Mouse (Mus musculus) forebrain, postnatal 0 days (tissue): ENCODE results near the gene Sez6l2. TPM values are rescaled to one million over a fixed set of nuclear protein-coding genes. Genes with fewer than 3 reads are reported as not detected.

Experiments used
- ATAC-seq: fragments of 200-750 bp; cut with Nextera tagmentation; 2 replicates; pipeline ENCODE4 v1.8.0; 2017; ENCODE audit warnings: mild to moderate bottlenecking, moderate library complexity
- DNase-seq: peaks from one replicate; pipeline ENCODE4 v3.0.0-alpha.2; 2015
- H3K27ac ChIP-seq: fragments of 300-500 bp; sonication (generic); 2 replicates; pipeline ENCODE4 v1.5.1; 2014; ENCODE audit warnings: low read depth, mild to moderate bottlenecking, antibody characterized with exemption, low read length, moderate library complexity, mixed read lengths
- H3K27me3 ChIP-seq: fragments of 300-500 bp; sonication (generic); 2 replicates; pipeline ENCODE4 v1.6.1; 2014; ENCODE audit warnings: mild to moderate bottlenecking, low read length, mixed read lengths; ENCODE audit not compliant: insufficient read depth
- H3K36me3 ChIP-seq: fragments of 300-500 bp; sonication (generic); 2 replicates; pipeline ENCODE4 v1.6.1; 2014; ENCODE audit warnings: mild to moderate bottlenecking, moderate library complexity; ENCODE audit not compliant: insufficient read depth
- H3K4me1 ChIP-seq: fragments of 300-500 bp; sonication (generic); 2 replicates; pipeline ENCODE4 v1.6.1; 2014; ENCODE audit warnings: antibody characterized with exemption; ENCODE audit not compliant: insufficient read depth
- H3K4me2 ChIP-seq: fragments of 300-500 bp; sonication (generic); 2 replicates; pipeline ENCODE4 v1.6.1; 2014; ENCODE audit warnings: low read depth, mild to moderate bottlenecking, moderate library complexity
- H3K4me3 ChIP-seq: fragments of 300-500 bp; sonication (generic); 2 replicates; pipeline ENCODE4 v1.5.1; 2014; ENCODE audit warnings: low read depth, low read length, mixed read lengths
- H3K9ac ChIP-seq: fragments of 300-500 bp; sonication (generic); 2 replicates; pipeline ENCODE4 v1.6.1; 2014; ENCODE audit warnings: mild to moderate bottlenecking
- H3K9me3 ChIP-seq: fragments of 300-500 bp; sonication (generic); 2 replicates; pipeline ENCODE4 v1.6.1; 2016; ENCODE audit warnings: low read length
- CTCF ChIP-seq: sonication (generic); IDR thresholded peaks from 2 replicates; pipeline ENCODE4 v1.5.1; 2016; ENCODE audit warnings: antibody characterized with exemption, control low read depth, low read depth
- WGBS: fragments of 180-500 bp; shearing (Covaris S2); extraction: QIAGEN DNeasy Blood & Tissue Kit; methylation state at CpG from one replicate; pipeline ENCODE4 v1.1.7; 2014; 5-methylcytosine and 5-hydroxymethylcytosine counted together
- polyA plus RNA-seq: library from polyadenylated mRNA; unstranded; fragments of >200 nt; fragmentation: Nextera tagmentation; extraction: Ambion mirVana; gene quantifications from 2 replicates; pipeline ENCODE4 v1.2.1, GENCODE M21; 2015
- total RNA-seq: library from RNA; depleted of rRNA; stranded (reverse); fragments of >200 nt; gene quantifications from 2 replicates; pipeline ENCODE4 v1.2.3, GENCODE M21; 2014

Gene Sez6l2
- total and polyA plus RNA-seq, 2 experiments from 2014 or later, result 45.3 to 160 TPM

DNA sequence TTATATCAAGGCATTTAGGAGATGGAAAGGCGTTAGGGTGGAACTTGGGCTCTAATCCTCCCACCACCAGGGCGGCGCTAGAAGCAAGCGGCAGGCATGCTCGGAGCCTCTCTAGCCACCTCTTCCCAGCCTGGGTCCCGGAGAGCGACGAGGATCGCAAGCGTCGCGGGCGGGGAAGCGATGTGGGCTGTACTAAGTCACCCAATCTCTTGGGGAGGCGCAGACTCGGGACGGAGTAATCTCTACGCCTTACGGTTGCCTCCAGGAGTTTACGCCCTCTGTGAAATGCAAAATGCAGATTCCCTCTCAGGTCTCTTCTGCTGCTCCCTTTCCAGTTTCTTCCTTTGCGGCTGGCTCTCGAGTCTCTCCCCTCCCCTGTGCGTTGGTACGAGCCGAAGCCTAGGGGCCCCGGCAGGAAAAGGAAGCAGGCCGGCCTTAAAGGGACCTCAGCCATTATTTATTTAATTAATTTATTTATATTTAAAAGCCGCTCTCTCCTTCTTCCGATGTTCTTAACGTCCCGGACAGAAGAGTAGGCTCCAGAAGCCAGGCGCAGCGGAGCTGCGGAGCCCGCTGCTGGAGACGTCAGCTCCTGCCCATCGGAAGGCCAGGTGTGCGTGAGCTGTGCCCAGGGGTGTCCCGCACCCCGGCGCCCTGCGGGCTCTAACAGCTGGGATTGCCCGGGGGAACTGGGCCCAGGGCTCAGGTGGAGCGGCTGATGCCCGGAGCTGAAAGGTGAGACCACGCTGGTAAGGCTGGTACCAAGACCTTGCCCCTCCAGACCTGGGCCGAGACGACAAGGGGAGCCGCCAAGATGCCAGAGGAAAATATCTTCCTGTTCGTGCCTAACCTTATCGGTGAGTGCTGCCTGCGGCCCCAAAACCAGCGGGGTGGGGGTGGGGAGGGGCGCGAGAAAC is 25.8 kb downstream of the Sez6l2 start, which contains the start of gene Cdiptos:
TSS of gene Cdiptos (minus strand) at position 149 of the 917 bp plus-strand sequence.
- H3K4me1 ChIP-seq, result 0 out of 2 replicates have a peak, but pooled peaks cover 4% of the 10 kb centered on the region
- H3K36me3 ChIP-seq, result peaks cover 34% of the 10 kb centered on the region
- peak within 1 kb of the TSS; percentile 95 for H3K4me3 ChIP-seq
- no peaks in the 10 kb centered on the region for H3K9me3 ChIP-seq
- H3K27me3 ChIP-seq, result no peaks in the 10 kb centered on the region
- peak within 1 kb of the TSS; percentile 99 for H3K9ac ChIP-seq
- peak within 1 kb of the TSS; percentile 90 for H3K4me2 ChIP-seq
- peak; percentile 99 for DNase-seq
- peak; percentile 99 for TF ChIP-seq CTCF
- peak within 1 kb of the TSS; percentile 99 for H3K27ac ChIP-seq
- peak; percentile 98 for ATAC-seq
- WGBS, result 1% methylated on average over 55 of the region's 55 CpGs

DNA sequence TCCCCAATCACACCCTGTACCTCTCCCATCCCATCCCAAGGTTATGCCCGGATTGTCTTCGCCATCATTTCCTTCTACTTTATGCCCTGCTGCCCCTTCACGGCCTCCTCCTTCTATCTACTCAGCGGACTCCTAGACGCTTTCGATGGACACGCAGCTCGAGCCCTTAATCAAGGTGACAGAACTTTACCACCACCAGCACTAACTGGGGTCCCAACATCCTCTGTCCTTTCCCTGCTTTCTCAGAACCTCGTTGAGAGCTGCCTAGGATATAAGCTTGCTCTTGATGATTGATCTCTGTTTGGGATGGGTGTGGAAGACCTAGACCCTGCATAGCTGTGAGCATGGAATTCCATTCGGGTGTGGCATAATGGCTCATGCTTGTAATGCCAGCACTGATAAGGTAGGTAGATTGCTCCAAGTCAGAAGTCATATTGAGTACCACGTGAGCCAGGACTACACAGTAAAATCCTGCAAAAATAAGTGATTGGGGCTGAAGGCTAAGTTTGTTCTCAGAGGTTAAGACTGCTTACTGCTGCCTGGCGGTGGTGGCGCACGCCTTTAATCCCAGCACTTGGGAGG is 26.6 kb downstream of the Sez6l2 start:
- TF ChIP-seq CTCF, result no peak
- Histone ChIP-seq H3K4me2 (peak overlapping the region; percentile 90), H3K36me3 (peaks cover 39% of the 10 kb centered on the region), H3K27ac (peak overlapping the region; percentile 99), H3K4me1 (0 out of 2 replicates have a peak, but pooled peaks cover 4% of the 10 kb centered on the region), H3K4me3 (peak overlapping the region; percentile 95), H3K9ac (peak overlapping the region; percentile 99), H3K27me3 (no peaks in the 10 kb centered on the region), H3K9me3 (no peaks in the 10 kb centered on the region)
- ATAC-seq (no peak), DNase-seq (peak; percentile 12)
- WGBS, result 28% methylated on average over 14 of the region's 14 CpGs

DNA sequence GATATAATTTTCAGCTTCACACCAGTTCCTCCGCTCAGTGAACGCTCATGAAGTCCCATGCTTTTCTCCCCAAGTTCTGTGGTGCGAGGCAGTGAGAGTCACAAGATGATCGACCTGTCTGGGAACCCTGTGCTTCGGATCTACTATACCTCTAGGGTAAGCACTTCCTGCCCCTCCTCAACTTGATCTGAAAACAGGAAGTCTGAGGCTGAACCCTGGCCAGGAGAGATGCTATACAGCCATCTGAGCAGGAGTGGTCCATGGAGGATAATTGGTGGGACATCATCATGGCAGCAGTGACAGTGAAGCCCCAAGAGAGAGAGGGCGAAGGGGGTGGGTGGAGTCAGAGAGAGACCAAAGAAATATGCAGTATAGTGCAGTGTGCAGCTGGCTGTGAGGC is 28.5 kb downstream of the Sez6l2 start:
- H3K4me3 ChIP-seq, result no peak overlapping the region
- WGBS, result 98% methylated on average over 6 of the region's 6 CpGs
- TF ChIP-seq CTCF, result no peak
- H3K36me3 ChIP-seq, result peaks cover 36% of the 10 kb centered on the region
- no peak overlapping the region for H3K27ac ChIP-seq
- no peaks in the 10 kb centered on the region for H3K9me3 ChIP-seq
- H3K4me1 ChIP-seq, result 0 out of 2 replicates have a peak, but pooled peaks cover 4% of the 10 kb centered on the region
- H3K27me3 ChIP-seq, result no peaks in the 10 kb centered on the region
- H3K4me2 ChIP-seq, result no peak overlapping the region
- DNase-seq (no peak), ATAC-seq (no peak)
- no peak overlapping the region for H3K9ac ChIP-seq

DNA sequence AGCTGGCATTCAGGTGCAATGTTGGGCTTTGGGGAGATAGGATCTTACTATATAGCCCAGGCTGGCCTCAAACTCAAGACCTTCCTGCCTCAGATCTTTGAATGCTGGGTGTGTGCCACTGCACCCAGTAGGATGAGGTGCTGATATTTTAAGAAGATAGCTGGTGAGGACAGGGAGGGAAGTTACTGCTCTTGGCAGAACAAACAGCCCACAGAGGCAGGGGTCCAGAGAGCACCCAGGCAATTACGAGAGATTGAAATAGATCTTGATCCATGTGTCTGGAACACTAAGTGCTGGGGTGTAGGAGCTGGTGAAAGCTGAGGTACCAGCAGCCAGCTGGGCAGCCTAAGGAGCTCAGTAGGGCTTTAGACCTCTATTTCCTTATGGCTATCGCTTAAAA is 31.2 kb downstream of the Sez6l2 start:
- DNase-seq (no peak), ATAC-seq (no peak)
- Histone ChIP-seq H3K9me3 (no peaks in the 10 kb centered on the region), H3K27me3 (no peaks in the 10 kb centered on the region), H3K4me2 (no peak overlapping the region), H3K9ac (no peak overlapping the region), H3K4me3 (no peak overlapping the region), H3K4me1 (0 out of 2 replicates have a peak, but pooled peaks cover 7% of the 10 kb centered on the region), H3K36me3 (peaks cover 36% of the 10 kb centered on the region), H3K27ac (no peak overlapping the region)
- WGBS, result 93% methylated on average over 2 of the region's 2 CpGs
- no peak for TF ChIP-seq CTCF

DNA sequence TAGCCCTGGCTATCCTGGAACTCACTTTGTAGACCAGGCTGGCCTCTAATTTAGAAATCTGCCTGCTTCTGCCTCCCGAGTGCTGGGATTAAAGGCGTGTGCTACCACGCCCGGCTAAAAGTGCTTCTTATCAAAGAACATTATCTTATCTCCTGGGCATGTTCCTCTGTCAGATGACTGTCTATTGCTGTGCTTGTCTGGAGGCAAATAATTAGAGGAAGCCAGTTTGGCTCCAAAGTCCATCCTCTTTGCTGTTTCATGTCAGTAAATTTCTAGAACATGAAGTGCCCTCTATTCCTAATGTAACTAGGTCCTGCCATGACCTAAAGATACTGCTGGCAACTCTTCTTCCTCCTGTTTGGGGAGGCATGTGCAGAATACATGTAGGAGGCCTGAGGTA is 31.7 kb downstream of the Sez6l2 start:
- Histone ChIP-seq H3K9me3 (no peaks in the 10 kb centered on the region), H3K4me1 (0 out of 2 replicates have a peak, but pooled peaks cover 7% of the 10 kb centered on the region), H3K27me3 (no peaks in the 10 kb centered on the region), H3K9ac (no peak overlapping the region), H3K27ac (no peak overlapping the region), H3K4me2 (no peak overlapping the region), H3K4me3 (no peak overlapping the region), H3K36me3 (peaks cover 36% of the 10 kb centered on the region)
- 96% methylated on average over 4 of the region's 4 CpGs for WGBS
- DNase-seq (no peak), ATAC-seq (no peak)
- no peak for TF ChIP-seq CTCF

DNA sequence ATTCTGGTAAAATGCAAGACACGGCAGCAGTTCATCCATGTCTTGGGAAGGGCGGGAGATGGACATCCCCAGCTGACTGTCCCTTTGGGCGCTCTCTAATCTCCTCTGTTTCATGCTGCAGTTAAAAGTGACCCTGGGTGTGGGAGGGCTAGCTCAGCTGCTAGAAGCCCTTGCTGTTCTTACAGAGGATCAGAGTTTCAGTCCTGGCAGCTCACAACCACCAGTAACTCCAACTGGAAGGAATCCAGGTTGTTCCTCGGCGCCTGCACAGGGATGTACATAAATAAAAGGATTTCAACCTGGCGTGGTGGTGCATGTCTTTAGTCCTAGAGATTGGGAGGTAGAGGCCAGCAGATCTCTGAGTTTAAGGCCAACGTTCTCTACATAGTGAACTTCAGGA is 32.8 kb downstream of the Sez6l2 start:
- TF ChIP-seq CTCF, result no peak
- H3K9me3 ChIP-seq, result no peaks in the 10 kb centered on the region
- DNase-seq, result no peak
- H3K36me3 ChIP-seq, result peaks cover 34% of the 10 kb centered on the region
- H3K4me2 ChIP-seq, result no peak overlapping the region
- ATAC-seq, result no peak
- H3K4me1 ChIP-seq, result 0 out of 2 replicates have a peak, but pooled peaks cover 4% of the 10 kb centered on the region
- 76% methylated on average over 7 of the region's 7 CpGs for WGBS
- no peaks in the 10 kb centered on the region for H3K27me3 ChIP-seq
- H3K4me3 ChIP-seq, result no peak overlapping the region
- no peak overlapping the region for H3K9ac ChIP-seq
- H3K27ac ChIP-seq, result no peak overlapping the region
